Mouse (Mus musculus) layer of hippocampus, adult 2 months (tissue): ENCODE measurements around the gene Bhlhe23. TPM values are rescaled to one million over a fixed set of nuclear protein-coding genes. Genes with fewer than 3 reads are reported as not detected.

Source experiments
- DNase-seq, 2 experiments: peaks; one replicate each; pipeline ENCODE4 v3.0.0; 2022; ENCODE audit warnings: low spot score in 2 of 2
- H3K27ac ChIP-seq: fragments of 200-600 bp; 2 replicates; pipeline ENCODE4 v1.8.1; 2022
- H3K4me3 ChIP-seq: fragments of 200-600 bp; 2 replicates; pipeline ENCODE4 v1.8.1; 2022; ENCODE audit warnings: mild to moderate bottlenecking
- CTCF ChIP-seq: fragments of 200-600 bp; conservative IDR thresholded peaks from 2 replicates; pipeline ENCODE4 v1.8.1; 2022; ENCODE audit warnings: antibody characterized with exemption, mild to moderate bottlenecking, moderate library complexity
- total RNA-seq, 2 experiments: library from RNA; stranded (reverse); gene quantifications; 2 replicates each; pipeline ENCODE4 v1.2.3; 2021

Bhlhe23 gene
- total RNA-seq, 2 experiments from 2014 or later = not detected

GRCm38 (mm10) chr2:180755896-180756295 is 20.8 kb downstream of the Bhlhe23 start:
- H3K4me3 ChIP-seq = no peak overlapping the region
- no peak overlapping the region for H3K27ac ChIP-seq
- DNase-seq = no peak
- no peak for TF ChIP-seq CTCF

GRCm38 (mm10) chr2:180754976-180755688 is 21.6 kb downstream of the Bhlhe23 start:
- H3K27ac ChIP-seq = no peak overlapping the region
- no peak for DNase-seq
- no peak for TF ChIP-seq CTCF

GRCm38 (mm10) chr2:180748904-180749303 is 27.8 kb downstream of the Bhlhe23 start:
- TF ChIP-seq CTCF = no peak
- no peak for DNase-seq

More at GRCm38 (mm10) chr2:180754976-180755688, 21.6 kb downstream of the Bhlhe23 start:
- no peak overlapping the region for H3K4me3 ChIP-seq

DNA sequence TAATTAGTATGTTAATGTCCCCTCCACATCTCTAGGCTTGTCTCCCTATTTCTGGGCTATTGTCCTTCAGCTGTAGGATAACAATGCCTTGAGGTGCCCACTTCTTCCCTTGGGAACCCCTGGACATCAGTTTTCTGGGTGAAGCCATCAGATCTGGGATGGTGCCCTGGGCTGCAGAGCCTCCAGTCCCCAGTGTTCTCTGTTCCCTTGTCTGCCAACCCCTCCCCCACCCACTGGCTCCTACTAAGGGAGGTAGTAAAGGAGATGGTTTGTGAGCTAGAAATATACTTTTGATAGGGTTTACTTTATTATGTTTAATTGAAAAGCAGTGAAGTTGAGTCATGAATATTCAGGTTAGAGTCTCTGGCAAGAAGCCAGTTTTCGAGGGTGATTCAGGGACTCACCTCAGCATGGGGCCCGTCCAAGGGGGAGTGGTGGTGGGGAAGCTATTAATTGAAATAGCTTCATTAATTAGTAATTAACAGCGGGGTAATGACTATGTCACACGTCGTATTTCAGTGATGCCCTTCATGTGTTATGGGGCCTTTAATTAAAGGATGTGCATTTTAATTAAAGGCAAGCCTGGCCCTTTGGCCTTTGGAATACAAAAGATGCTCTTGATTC is 30.0 kb downstream of the Bhlhe23 start:
- Histone ChIP-seq H3K4me3 (no peak overlapping the region), H3K27ac (no peak overlapping the region)
- no peak for TF ChIP-seq CTCF
- no peak for DNase-seq

More at GRCm38 (mm10) chr2:180748904-180749303, 27.8 kb downstream of the Bhlhe23 start:
- H3K27ac ChIP-seq = no peak overlapping the region
- H3K4me3 ChIP-seq = no peak overlapping the region

- H3K4me3 ChIP-seq = no peak overlapping the region
- no peak overlapping the region for H3K27ac ChIP-seq
- DNase-seq = peak; percentile 79 to 91
- peak; percentile 99; the same call in 1 of the 2 replicates for TF ChIP-seq CTCF
Measured at GRCm38 (mm10) chr2:180745248-180745927, 31.3 kb downstream of the Bhlhe23 start.

DNA sequence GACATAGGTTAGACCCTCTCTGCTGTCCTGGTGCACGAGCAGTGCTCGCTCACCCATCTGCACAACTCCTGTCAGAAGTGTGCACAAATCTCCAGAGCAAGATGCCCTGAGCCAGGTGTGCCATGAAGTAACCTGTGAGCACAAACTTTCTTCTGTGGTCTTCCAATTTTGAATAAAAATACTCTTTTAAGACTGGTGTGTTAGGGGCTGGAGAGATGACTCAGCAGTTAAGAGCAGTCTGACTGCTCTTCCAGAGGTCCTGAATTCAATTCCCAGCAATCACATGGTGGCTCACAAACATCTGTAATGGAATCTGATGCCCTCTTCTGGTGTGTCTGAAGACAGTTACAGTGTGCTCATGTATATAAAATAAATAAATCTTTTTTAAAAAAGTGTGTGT is 33.4 kb downstream of the Bhlhe23 start:
- Histone ChIP-seq H3K4me3 (no peak overlapping the region), H3K27ac (no peak overlapping the region)
- no peak for DNase-seq
- no peak for TF ChIP-seq CTCF

DNA sequence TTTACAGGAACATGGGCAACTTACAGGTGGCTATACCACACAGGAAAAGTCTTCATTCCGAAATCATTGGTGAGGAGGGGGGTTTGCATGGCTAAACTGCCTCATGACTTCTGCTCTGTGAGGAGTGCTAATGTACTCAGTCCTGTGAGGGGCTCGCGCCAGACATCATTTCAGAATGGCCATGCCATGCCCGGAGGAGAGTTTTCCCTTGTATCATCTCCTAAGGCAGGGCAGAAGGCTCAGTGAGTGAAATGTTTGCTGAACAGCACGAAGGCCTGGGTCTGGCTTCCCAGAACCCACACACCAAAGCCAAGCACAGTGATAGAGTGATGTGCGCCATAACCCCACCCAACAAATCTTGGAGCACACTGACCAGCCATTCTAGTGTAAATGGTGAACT is 33.9 kb downstream of the Bhlhe23 start:
- Histone ChIP-seq H3K4me3 (no peak overlapping the region), H3K27ac (no peak overlapping the region)
- DNase-seq = no peak
- TF ChIP-seq CTCF = no peak

DNA sequence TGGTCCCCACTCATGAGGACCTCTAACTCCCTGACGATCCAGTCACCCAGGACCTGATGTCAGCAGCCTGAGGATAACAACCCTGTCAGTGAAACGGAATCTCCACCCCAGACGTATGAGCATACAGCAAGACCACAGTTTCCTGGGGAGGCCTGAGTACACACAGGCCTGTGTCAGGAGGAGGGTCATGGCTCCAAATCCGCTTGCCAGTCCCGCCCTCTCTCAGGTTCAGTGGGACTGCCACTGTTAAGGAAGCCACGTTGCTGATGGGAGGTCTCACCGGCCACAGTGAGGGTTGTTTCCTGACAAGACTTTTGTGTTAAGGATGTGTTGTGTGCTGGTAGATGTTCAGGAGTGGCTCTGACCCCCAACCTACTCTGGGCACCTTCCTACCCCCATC is 35.3 kb downstream of the Bhlhe23 start:
- no peak for TF ChIP-seq CTCF
- Histone ChIP-seq H3K27ac (no peak overlapping the region), H3K4me3 (no peak overlapping the region)
- DNase-seq = no peak

- DNase-seq = no peak
- H3K27ac ChIP-seq = no peak overlapping the region
- H3K4me3 ChIP-seq = no peak overlapping the region
- no peak for TF ChIP-seq CTCF
Measured at GRCm38 (mm10) chr2:180740349-180740748, 36.4 kb downstream of the Bhlhe23 start.

DNA sequence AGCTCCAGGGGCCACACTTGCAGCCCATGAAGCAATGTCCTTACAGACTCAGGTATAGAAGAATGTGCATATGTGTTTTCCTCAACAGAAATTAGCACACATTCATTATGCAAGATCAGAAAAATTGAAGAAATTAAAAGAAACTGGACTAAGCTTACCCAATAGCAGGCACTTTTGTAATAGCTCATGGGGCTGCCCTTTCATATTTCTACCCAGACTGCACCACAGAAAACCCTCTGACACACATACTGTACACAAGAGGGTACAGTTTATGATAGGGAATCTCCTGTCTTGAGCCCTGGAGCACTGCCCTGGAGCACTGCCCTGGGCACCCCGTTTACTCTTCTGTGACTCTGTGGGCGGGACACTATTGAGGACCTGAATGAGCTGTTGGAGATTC is 38.7 kb downstream of the Bhlhe23 start:
- no peak overlapping the region for H3K4me3 ChIP-seq
- no peak for TF ChIP-seq CTCF
- no peak overlapping the region for H3K27ac ChIP-seq
- no peak for DNase-seq

- no peak for DNase-seq
- Histone ChIP-seq H3K27ac (no peak overlapping the region), H3K4me3 (no peak overlapping the region)
- no peak for TF ChIP-seq CTCF
Measured at GRCm38 (mm10) chr2:180735232-180735631, 41.5 kb downstream of the Bhlhe23 start.

DNA sequence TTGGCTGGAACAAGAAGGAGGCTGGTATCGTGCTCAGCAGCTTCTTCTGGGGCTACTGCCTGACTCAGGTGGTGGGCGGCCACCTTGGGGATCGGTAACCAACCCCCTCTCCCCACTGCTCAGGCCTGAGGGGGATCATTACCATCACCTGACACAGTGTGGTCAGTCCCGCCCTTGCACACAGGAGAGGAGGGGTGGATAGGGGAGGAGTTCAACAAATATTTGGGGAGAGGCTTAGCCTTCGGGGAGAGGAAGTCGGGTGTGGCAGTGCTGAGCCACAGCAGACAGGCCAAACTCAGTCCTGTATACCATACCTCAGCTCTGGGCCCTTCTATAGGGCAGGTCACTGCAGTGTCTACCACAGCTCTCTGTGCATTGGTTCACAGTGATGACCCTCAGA is 44.7 kb downstream of the Bhlhe23 start:
- no peak overlapping the region for H3K4me3 ChIP-seq
- TF ChIP-seq CTCF = no peak
- no peak for DNase-seq
- H3K27ac ChIP-seq = no peak overlapping the region

DNA sequence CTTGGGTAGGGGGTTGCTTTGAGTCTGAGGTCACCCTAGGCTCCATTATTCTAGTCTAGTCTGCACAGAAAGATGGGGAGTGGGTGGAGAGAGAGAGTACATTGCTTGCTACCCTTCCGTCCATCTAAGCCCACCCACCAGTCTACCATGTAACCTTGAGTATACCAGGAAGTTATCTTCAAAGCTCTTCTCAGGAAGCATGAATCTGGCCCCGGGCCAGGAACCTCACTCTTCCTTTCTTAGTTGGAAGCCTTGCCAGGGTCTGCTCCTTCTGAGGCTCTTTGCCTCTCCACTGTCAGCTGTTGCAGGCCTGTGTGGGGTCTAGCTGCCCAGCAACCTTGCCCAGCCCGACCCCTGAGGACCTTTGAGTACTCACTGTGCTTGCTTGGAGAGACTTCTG is 45.7 kb downstream of the Bhlhe23 start:
- DNase-seq = no peak
- Histone ChIP-seq H3K4me3 (no peak overlapping the region), H3K27ac (no peak overlapping the region)
- TF ChIP-seq CTCF = no peak

- no peak for TF ChIP-seq CTCF
- no peak overlapping the region for H3K27ac ChIP-seq
- no peak for DNase-seq
- no peak overlapping the region for H3K4me3 ChIP-seq
Measured at GRCm38 (mm10) chr2:180727613-180728021, 49.1 kb downstream of the Bhlhe23 start.
